In the genomic region with DNA sequence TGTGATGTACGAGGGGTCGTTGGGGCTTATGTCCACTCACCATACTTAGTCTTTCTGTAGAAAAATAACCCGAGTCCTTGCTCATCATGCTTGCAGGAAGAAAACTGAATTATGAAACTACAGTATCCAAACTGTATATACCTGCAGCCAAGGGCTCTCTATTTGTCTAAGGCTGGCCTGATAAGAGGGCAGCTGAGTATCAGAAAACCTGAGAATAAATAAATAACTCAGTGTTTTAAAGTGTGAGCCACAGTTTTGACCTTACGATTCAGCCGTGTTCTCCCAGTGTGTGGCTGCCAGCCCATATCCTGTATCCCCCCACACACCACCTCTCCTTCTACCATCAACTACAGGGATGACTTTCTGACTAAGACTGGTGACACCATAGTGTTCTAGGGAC, we compare ENCODE assay signal across 23 mouse cellular contexts. TPM values are rescaled to one million over a fixed set of nuclear protein-coding genes. Genes with fewer than 3 reads are reported as not detected.
DNase-seq lines count a peak whose midpoint lies in the region; ATAC-seq and TF ChIP-seq lines count a peak whose summit lies in the region.
"Had no signal": no experiment of that assay in that cellular context is flagged by ENCODE, and none has a peak within 500 bp of the region (broad histone marks: within the 10 kb centered on the region; RNA-seq: fewer than 3 reads in every experiment).

No protein-coding gene starts in this region.

- H3K4me3 ChIP-seq in stomach, embryonic 15.5 days (replicated peaks), result no peak overlapping the region
- H3K4me3 ChIP-seq in stomach, postnatal 0 days (ENCODE audit: low read depth, low read length), result no peak overlapping the region
- H3K4me3 ChIP-seq in midbrain, embryonic 10.5 days, result no peak overlapping the region
- H3K4me3 ChIP-seq: embryonic facial prominence, embryonic 13.5 days; embryonic facial prominence, embryonic 15.5 days; erythroblast, embryonic 14.5 days; forebrain, embryonic 10.5 days; forebrain, embryonic 12.5 days; forebrain, embryonic 15.5 days had no signal

- no peaks in the 10 kb centered on the region for H3K9me3 ChIP-seq in stomach, embryonic 15.5 days
- H3K9me3 ChIP-seq in stomach, postnatal 0 days (ENCODE audit: control insufficient read depth, low read length), result no peaks in the 10 kb centered on the region
- no peaks in the 10 kb centered on the region for H3K9me3 ChIP-seq in midbrain, embryonic 10.5 days (replicated peaks)
- H3K9me3 ChIP-seq: embryonic facial prominence, embryonic 13.5 days; embryonic facial prominence, embryonic 15.5 days; forebrain, embryonic 10.5 days; forebrain, embryonic 12.5 days; forebrain, embryonic 15.5 days had no signal

- TF ChIP-seq CTCF in stomach, postnatal 0 days (IDR thresholded peaks at IDR 0.05; ENCODE audit: low read depth), result no peak

- no peaks in the 10 kb centered on the region for H3K36me3 ChIP-seq in stomach, embryonic 15.5 days
- no peaks in the 10 kb centered on the region for H3K36me3 ChIP-seq in stomach, postnatal 0 days (ENCODE audit: control insufficient read depth, insufficient read depth, low read length)
- H3K36me3 ChIP-seq in midbrain, embryonic 10.5 days, result no peaks in the 10 kb centered on the region
- H3K36me3 ChIP-seq: embryonic facial prominence, embryonic 13.5 days; embryonic facial prominence, embryonic 15.5 days; forebrain, embryonic 10.5 days; forebrain, embryonic 12.5 days; forebrain, embryonic 15.5 days had no signal

- TF ChIP-seq EP300 in stomach, postnatal 0 days (optimal IDR thresholded peaks at IDR 0.05), result no peak

- no peak overlapping the region for H3K9ac ChIP-seq in stomach, embryonic 15.5 days
- H3K9ac ChIP-seq in stomach, postnatal 0 days (ENCODE audit: low read length), result no peak overlapping the region
- H3K9ac ChIP-seq: embryonic facial prominence, embryonic 13.5 days; embryonic facial prominence, embryonic 15.5 days; forebrain, embryonic 12.5 days; forebrain, embryonic 15.5 days; forebrain, postnatal 0 days had no signal

- H3K27ac ChIP-seq in stomach, embryonic 15.5 days, result no peak overlapping the region
- H3K27ac ChIP-seq in stomach, postnatal 0 days (replicated peaks), result no peak overlapping the region
- H3K27ac ChIP-seq in midbrain, embryonic 10.5 days (replicated peaks), result no peak overlapping the region
- H3K27ac ChIP-seq: embryonic facial prominence, embryonic 13.5 days; embryonic facial prominence, embryonic 15.5 days; forebrain, embryonic 10.5 days; forebrain, embryonic 12.5 days; forebrain, embryonic 15.5 days had no signal

- peak; percentile 70 for DNase-seq in heart, adult 11 months
- DNase-seq in heart, adult 9 months (ENCODE audit: low spot score in 2 of 2), result no peak
- no peak for DNase-seq in stomach, postnatal 0 days (ENCODE audit: low spot score)
- no peak for DNase-seq in urinary bladder, postnatal 4 days (ENCODE audit: low spot score in 2 of 2)
- no peak for DNase-seq in midbrain, embryonic 10.5 days (ENCODE audit: low spot score)
- DNase-seq: adrenal gland, adult 2 months; adrenal gland, postnatal 10 days; adrenal gland, postnatal 25 days; cerebellum, adult 11 months; cerebellum, adult 18-20 months; cerebellum, adult 8-10 months; cerebellum, adult 9-11 months; cerebellum, postnatal 14 days; cerebellum, postnatal 36 days; embryo, embryonic 11 days; forebrain, postnatal 0 days had no signal

- peak; percentile 56; the same call in 1 of the 2 replicates for ATAC-seq in stomach, embryonic 15.5 days (ENCODE audit: insufficient read depth, low FRiP score, low read depth)
- ATAC-seq in stomach, postnatal 0 days (ENCODE audit: low FRiP score, low TSS enrichment), result peak; percentile 65; the same call in 1 of the 2 replicates
- ATAC-seq: forebrain, embryonic 15.5 days; forebrain, postnatal 0 days had no signal

- H3K4me1 ChIP-seq in stomach, embryonic 15.5 days, result no peaks in the 10 kb centered on the region
- H3K4me1 ChIP-seq in stomach, postnatal 0 days (replicated peaks; ENCODE audit: control insufficient read depth, insufficient read depth), result no peaks in the 10 kb centered on the region
- H3K4me1 ChIP-seq in midbrain, embryonic 10.5 days, result no peaks in the 10 kb centered on the region
- H3K4me1 ChIP-seq: embryonic facial prominence, embryonic 13.5 days; embryonic facial prominence, embryonic 15.5 days; forebrain, embryonic 10.5 days; forebrain, embryonic 15.5 days had no signal

- no peaks in the 10 kb centered on the region for H3K27me3 ChIP-seq in stomach, embryonic 15.5 days (replicated peaks)
- no peaks in the 10 kb centered on the region for H3K27me3 ChIP-seq in stomach, postnatal 0 days (ENCODE audit: control insufficient read depth, insufficient read depth, low read length)
- H3K27me3 ChIP-seq in midbrain, embryonic 10.5 days (ENCODE audit: low read depth, poor library complexity, severe bottlenecking), result no peaks in the 10 kb centered on the region
- H3K27me3 ChIP-seq: embryonic facial prominence, embryonic 13.5 days; embryonic facial prominence, embryonic 15.5 days; forebrain, embryonic 12.5 days; forebrain, embryonic 15.5 days had no signal

- 65% methylated on average over 5 of the region's 5 CpGs for WGBS in stomach, embryonic 15.5 days
- 57% methylated on average over 5 of the region's 5 CpGs for WGBS in stomach, postnatal 0 days
- WGBS in midbrain, embryonic 10.5 days, result 91% methylated on average over 5 of the region's 5 CpGs

- no peak overlapping the region for H3K4me2 ChIP-seq in stomach, embryonic 15.5 days
- no peak overlapping the region for H3K4me2 ChIP-seq in stomach, postnatal 0 days (replicated peaks; ENCODE audit: low read depth)
- H3K4me2 ChIP-seq: embryonic facial prominence, embryonic 13.5 days; embryonic facial prominence, embryonic 15.5 days; forebrain, embryonic 12.5 days; forebrain, embryonic 15.5 days had no signal

RNA-seq across cellular contexts. Expression of a gene that starts 33.5 kb away (rescaled TPM):
- polyA plus RNA-seq in stomach, embryonic 15.5 days (2015; fragmentation: Nextera tagmentation; extraction: Ambion mirVana), result 1.1 TPM in 2 replicates
- 0.15 and 0.21 TPM in 2 replicates for polyA plus RNA-seq in stomach, postnatal 0 days (2015; fragmentation: Nextera tagmentation; extraction: Ambion mirVana)
- 0.11 and 0.12 TPM in 2 replicates for polyA plus RNA-seq in midbrain, embryonic 10.5 days (2016; fragmentation: Nextera tagmentation; extraction: Ambion mirVana)
- polyA plus RNA-seq: erythroblast, embryonic 14.5 days; forebrain, embryonic 15.5 days; forebrain, postnatal 0 days had no signal

RNA-seq across cellular contexts. Expression of a gene that starts 38.8 kb away (rescaled TPM):
- polyA plus RNA-seq in stomach, embryonic 15.5 days (2015; fragmentation: Nextera tagmentation; extraction: Ambion mirVana), result 130 and 142 TPM in 2 replicates
- 98.3 and 103 TPM in 2 replicates for polyA plus RNA-seq in stomach, postnatal 0 days (2015; fragmentation: Nextera tagmentation; extraction: Ambion mirVana)
- polyA plus RNA-seq in midbrain, embryonic 10.5 days (2016; fragmentation: Nextera tagmentation; extraction: Ambion mirVana), result 108 and 124 TPM in 2 replicates
